Comparison of ENCODE assay signal across 9 mouse cellular contexts in genomic region chr2:156047929-156048328, GRCm38 (mm10). TPM values are rescaled to one million over a fixed set of nuclear protein-coding genes. Genes with fewer than 3 reads are reported as not detected.
DNase-seq lines count a peak whose midpoint lies in the region; ATAC-seq lines count a peak whose summit lies in the region.
"Had no signal": no experiment of that assay in that cellular context is flagged by ENCODE, and none has a peak within 500 bp of the region (broad histone marks: within the 10 kb centered on the region; RNA-seq: fewer than 3 reads in every experiment).

No protein-coding gene starts in this region.

- DNase-seq in retina, postnatal 1 day: peak; percentile 6
- no peak for DNase-seq in retina, embryonic 14.5 days (ENCODE audit: low spot score)
- DNase-seq in liver, embryonic 13.5 days: no peak
- peak; percentile 69 for DNase-seq in thymus, postnatal 4 days
- DNase-seq in cerebellum, postnatal 10 days: no peak
- no peak for DNase-seq in adrenal gland, adult (ENCODE audit: inconsistent age in 2 of 2, low spot score in 1 of 2)
- DNase-seq in heart, postnatal 14 days: no peak

- no peak overlapping the region for H3K4me3 ChIP-seq in forebrain, embryonic 16.5 days (replicated peaks; ENCODE audit: low read length)
- no peak overlapping the region for H3K4me3 ChIP-seq in liver, embryonic 13.5 days (replicated peaks)

- no peaks in the 10 kb centered on the region for H3K36me3 ChIP-seq in forebrain, embryonic 16.5 days (ENCODE audit: control insufficient read depth, insufficient read depth)
- no peaks in the 10 kb centered on the region for H3K36me3 ChIP-seq in liver, embryonic 13.5 days

- H3K9ac ChIP-seq in forebrain, embryonic 16.5 days (replicated peaks; ENCODE audit: low read depth, low read length): no peak overlapping the region
- H3K9ac ChIP-seq in liver, embryonic 13.5 days: no peak overlapping the region

- H3K4me2 ChIP-seq in forebrain, embryonic 16.5 days (ENCODE audit: low read length): peak overlapping the region; percentile 13; the same call in 1 of the 2 replicates
- H3K4me2 ChIP-seq in liver, embryonic 13.5 days: peak overlapping the region; percentile 6

- intact Hi-C loops in heart, postnatal 14 days (cut with DNase I): no loop called here

- H3K9me3 ChIP-seq in forebrain, embryonic 16.5 days (ENCODE audit: control insufficient read depth, low read length): no peaks in the 10 kb centered on the region
- H3K9me3 ChIP-seq in liver, embryonic 13.5 days (replicated peaks): no peaks in the 10 kb centered on the region

- no peak overlapping the region for H3K27ac ChIP-seq in forebrain, embryonic 16.5 days (ENCODE audit: low read length)
- H3K27ac ChIP-seq in liver, embryonic 13.5 days: no peak overlapping the region

- H3K27me3 ChIP-seq in forebrain, embryonic 16.5 days (replicated peaks; ENCODE audit: control insufficient read depth, insufficient read depth, low read length): no peaks in the 10 kb centered on the region; the same call in 1 of the 2 replicates
- H3K27me3 ChIP-seq in liver, embryonic 13.5 days: peaks cover 71% of the 10 kb centered on the region

- 7% methylated on average over 19 of the region's 19 CpGs for WGBS in forebrain, embryonic 16.5 days
- WGBS in liver, embryonic 13.5 days (ENCODE audit: insufficient replicate concordance): 9% methylated on average over 19 of the region's 19 CpGs

- H3K4me1 ChIP-seq in forebrain, embryonic 16.5 days (replicated peaks; ENCODE audit: control insufficient read depth, insufficient read depth, low read length): 0 out of 2 replicates have a peak, but pooled peaks cover 2% of the 10 kb centered on the region
- H3K4me1 ChIP-seq in liver, embryonic 13.5 days (replicated peaks): no peaks in the 10 kb centered on the region; the same call in 1 of the 2 replicates

- no peak for ATAC-seq in forebrain, embryonic 16.5 days
- no peak for ATAC-seq in liver, embryonic 13.5 days (ENCODE audit: low read depth)

RNA-seq across cellular contexts. Expression of gene Fer1l4, which starts 4.8 kb away (rescaled TPM):
- not detected in 2 replicates for polyA plus RNA-seq in forebrain, embryonic 16.5 days (2015; fragmentation: Nextera tagmentation; extraction: Ambion mirVana)
- polyA plus RNA-seq in liver, embryonic 13.5 days (2015; fragmentation: Nextera tagmentation; extraction: Ambion mirVana): 0.06 TPM in 1 of 2 replicates, not detected in the other
- total RNA-seq in heart, postnatal 14 days (2021): not detected
- total RNA-seq: layer of hippocampus, postnatal 14 days had no signal

RNA-seq across cellular contexts. Expression of gene Spag4, which starts 17.0 kb away (rescaled TPM):
- 5.2 and 7.5 TPM in 2 replicates for polyA plus RNA-seq in forebrain, embryonic 16.5 days (2015; fragmentation: Nextera tagmentation; extraction: Ambion mirVana)
- 1.6 and 2.4 TPM in 2 replicates for polyA plus RNA-seq in liver, embryonic 13.5 days (2015; fragmentation: Nextera tagmentation; extraction: Ambion mirVana)
- total RNA-seq in heart, postnatal 14 days (2021): 1 to 10 TPM in 1 of 2 experiments, under 1 TPM in 1; 0.29 to 1.2 TPM

RNA-seq across cellular contexts. Expression of gene Ergic3, which starts 40.1 kb away (rescaled TPM):
- 350 and 382 TPM in 2 replicates for polyA plus RNA-seq in forebrain, embryonic 16.5 days (2015; fragmentation: Nextera tagmentation; extraction: Ambion mirVana)
- 90.8 and 96.9 TPM in 2 replicates for polyA plus RNA-seq in liver, embryonic 13.5 days (2015; fragmentation: Nextera tagmentation; extraction: Ambion mirVana)
- total RNA-seq in heart, postnatal 14 days (2021): 10 to 100 TPM; 65.2 to 71.2 TPM

RNA-seq across cellular contexts. Expression of gene 6430550D23Rik, which starts 40.2 kb away (rescaled TPM):
- polyA plus RNA-seq in forebrain, embryonic 16.5 days (2015; fragmentation: Nextera tagmentation; extraction: Ambion mirVana): 1.7 and 2.4 TPM in 2 replicates
- polyA plus RNA-seq in liver, embryonic 13.5 days (2015; fragmentation: Nextera tagmentation; extraction: Ambion mirVana): 1.3 and 1.9 TPM in 2 replicates
- total RNA-seq in heart, postnatal 14 days (2021): under 1 TPM; 0.26 to 0.66 TPM

Comparison
In these comparisons a context has a peak if more than half of its experiments do, and no peak if none do; other contexts are left out.
1. DNase-seq: peak in retina, postnatal 1 day (single experiment) and thymus, postnatal 4 days (single experiment); none in retina, embryonic 14.5 days (single experiment), liver, embryonic 13.5 days (single experiment), cerebellum, postnatal 10 days (0 of 2), adrenal gland, adult (0 of 2) and heart, postnatal 14 days (0 of 2).